Mouse (Mus musculus) frontal cortex, adult (tissue): ENCODE measurements at regions not wholly inside any gene's neighbourhood (a gene's known extent, or its start where the extent isn't known, plus 50 kb on each side); places are given as distances from the start of the nearest gene placed in this dataset.

Experiments
- ATAC-seq: cut with Nextera tagmentation; 2 replicates; pipeline ENCODE4 v1.9.2; 2017; ENCODE audit warnings: mild to moderate bottlenecking, moderate library complexity, mixed read lengths; ENCODE audit not compliant: low TSS enrichment

GRCm38 (mm10) chr8:12073311-12073999 lies 205.2 kb upstream of the A230072I06Rik start:
- peak; percentile 91 for ATAC-seq

DNA sequence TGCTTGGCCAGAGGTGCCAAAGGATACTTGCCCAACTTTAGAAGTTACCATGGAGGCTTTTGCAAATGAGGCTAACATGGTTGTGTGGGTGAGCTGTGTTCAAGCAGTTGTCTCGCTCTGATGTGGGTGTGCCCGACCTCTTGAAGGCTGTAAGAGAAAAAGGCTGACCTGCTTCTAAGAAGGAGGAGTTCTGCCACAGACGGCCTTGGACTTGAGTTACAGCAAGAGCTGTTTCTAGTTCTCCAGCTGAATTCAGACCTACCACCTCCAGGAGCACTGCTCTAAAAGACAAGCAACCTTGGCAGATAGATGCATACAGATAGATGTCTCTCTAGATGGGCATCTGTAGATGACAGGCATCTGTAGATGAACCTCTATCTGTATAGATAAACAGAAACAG lies 202.7 kb upstream of the A230072I06Rik start:
- ATAC-seq: no peak

DNA sequence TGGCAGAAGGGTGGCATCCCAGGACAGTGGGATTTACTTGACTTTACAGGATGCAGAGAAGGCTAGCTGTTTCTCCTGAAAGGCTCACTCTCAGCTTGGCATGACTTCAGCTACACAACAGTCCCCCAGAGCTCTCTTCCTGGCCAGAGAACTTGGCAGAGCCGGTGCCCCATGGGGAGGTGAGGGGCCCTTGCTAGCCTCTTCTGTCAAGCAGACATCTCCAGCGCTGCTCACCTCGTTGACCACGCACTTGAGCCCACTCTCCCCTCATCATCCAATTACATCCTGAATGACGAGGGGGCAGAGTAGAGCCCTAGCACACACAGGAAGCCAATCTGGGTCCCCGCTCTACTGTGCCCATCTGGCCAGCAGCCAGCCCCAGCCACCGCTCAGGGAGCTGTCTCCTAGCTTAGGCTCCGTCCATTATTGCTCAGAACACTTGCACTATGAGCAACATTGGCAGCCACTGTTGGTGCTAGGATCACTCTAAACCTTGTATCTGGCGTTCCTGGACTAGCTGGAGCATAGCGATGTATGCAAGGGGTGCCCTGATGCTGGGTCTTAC lies 201.7 kb upstream of the A230072I06Rik start:
- ATAC-seq: no peak

DNA sequence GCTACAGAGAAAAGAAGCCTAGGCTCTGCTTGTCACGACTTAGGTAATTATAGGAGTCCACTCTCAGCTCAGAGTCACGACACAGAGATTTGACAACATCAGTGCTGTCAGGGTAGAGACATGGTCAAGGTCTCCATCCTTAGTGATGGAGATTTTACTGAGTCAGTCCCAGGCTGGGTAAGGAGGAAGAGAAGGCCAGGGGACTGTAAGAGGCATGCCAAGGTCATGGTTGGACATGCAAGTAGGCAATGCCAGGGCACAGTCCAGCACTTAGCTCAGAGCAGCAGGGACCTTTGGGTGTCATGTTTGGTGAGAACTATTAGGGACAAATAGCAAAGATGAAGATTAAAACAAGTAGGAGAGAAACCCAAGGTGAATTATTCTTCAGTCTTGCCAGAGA lies 200.7 kb upstream of the A230072I06Rik start:
- no peak for ATAC-seq

DNA sequence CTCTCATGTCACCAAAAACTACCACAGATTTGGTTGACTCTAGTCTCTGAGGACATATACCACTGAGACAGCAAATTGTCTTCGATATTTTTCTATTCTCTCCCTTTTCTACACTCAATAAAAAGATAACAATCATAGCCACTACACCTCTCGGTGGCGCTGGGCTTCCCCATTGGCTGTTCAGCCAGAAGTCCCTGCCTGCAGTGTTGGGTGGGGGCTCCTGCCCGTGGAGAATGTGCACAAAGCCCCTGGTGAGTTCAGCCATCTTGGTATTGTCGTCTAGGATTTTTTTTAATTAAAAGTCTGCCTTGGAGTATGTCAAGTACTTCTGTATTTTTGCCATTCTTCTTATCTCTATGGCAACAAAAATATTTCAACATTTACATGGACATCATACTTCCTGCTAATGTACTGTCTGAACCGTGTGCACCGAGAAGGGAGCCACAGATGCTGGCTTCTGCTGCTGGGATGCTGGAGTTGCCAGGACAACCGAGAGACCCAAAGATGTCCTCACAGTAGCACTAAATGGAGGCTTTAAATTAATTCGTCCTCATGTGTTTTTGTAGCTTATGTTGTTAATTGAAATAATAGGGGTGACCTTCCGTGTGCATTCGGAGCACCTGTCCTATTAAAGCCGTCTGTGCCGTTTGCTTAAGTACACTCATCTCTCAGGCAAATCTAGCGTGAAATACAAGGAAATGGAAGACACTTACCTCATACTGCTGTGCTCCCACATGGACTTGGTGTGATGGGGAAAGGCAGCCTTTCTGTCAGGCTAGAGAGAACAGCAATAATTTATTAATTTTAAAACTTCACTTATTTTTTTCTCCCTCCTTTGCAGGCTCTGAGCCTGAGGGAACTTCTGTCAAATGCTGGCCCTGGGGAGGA lies 199.7 kb upstream of the A230072I06Rik start:
- no peak for ATAC-seq

DNA sequence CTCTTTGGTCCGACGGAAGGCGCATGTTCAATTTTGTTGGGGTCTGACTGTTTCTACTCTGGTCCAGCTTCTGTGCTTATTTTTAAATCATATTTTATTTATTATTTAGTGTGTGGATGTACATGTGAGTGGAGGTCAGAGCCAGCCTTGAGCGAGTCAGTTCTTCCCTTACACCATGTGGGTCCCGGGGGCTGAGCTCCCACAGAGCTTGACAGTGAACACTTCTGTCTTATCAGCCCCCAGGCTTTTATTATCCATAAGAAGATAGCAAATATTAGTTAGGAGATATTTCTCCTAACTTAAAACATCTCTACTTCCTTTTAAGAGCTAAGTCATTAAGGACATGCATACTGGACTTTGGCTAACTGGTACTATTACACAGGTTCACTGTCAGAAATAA lies 197.1 kb upstream of the A230072I06Rik start:
- ATAC-seq: no peak

DNA sequence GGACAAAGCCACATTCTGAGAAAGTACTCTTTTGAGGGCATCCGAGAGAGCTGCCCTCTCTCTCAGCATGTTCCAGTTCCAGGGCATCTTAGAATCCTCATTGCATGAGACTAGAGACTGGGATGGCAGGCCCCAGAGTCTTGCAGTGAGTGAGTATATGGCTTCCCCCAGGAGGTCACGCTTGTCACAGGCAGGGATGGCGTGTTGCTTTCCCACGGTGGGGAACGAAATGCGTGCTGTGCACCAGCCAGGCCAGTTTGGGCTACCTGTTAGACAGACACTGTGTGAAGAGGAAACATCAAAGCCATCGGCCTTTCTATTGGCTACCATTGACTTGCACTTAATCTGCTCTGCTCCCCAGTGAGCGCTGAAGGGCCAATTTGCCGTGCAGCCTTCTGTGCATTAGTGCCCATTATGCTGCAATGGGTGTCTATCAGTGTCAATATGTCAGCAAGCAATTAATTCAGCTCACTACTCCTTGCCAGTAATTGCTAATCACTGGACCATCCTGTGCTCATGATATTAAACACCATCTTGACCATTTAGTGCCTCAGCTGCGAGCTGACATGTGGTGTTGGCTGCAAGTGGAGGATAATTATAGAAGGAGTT lies 191.3 kb upstream of the A230072I06Rik start:
- no peak for ATAC-seq

DNA sequence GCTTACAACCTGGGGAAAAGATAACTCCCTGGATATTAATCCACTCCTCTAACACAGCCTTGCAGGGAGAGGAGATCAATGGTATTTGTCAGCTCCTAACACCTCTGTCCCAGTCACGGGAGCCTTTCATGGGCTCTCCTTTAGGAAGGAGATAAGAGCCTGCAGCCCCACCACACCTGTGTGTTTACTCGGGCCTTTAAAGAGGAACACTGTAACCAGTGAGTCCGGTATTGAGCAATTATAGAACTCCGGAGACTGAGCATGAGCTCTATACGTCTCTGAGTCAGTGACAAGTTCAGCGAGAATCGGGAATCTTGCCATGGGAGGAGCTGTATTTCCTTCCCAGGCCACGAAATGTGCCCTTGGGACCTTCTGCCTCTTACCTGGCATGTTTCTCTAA lies 178.5 kb upstream of the A230072I06Rik start:
- no peak for ATAC-seq

DNA sequence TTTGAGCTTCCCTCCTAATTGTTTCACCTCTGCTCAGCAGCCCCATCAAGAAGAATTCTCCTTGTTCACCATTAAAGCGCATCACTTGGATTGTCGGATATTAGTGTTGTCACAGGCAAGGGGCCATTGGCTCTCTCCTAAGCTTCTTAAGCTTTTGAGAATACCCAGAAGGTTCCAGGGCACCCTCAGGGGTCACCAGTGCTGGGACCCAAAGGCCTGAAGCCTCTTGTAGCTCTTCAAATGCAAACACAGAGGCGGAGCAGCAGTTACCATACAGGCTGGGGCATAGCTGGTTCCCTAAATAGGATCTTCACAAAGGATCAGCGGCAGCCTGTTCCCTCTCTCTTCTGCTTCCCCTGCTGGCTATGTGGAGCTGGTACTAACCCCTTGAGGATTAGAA lies 175.3 kb upstream of the A230072I06Rik start:
- ATAC-seq: no peak

GRCm38 (mm10) chr8:12105106-12105901 lies 173.3 kb upstream of the A230072I06Rik start:
- ATAC-seq: no peak

DNA sequence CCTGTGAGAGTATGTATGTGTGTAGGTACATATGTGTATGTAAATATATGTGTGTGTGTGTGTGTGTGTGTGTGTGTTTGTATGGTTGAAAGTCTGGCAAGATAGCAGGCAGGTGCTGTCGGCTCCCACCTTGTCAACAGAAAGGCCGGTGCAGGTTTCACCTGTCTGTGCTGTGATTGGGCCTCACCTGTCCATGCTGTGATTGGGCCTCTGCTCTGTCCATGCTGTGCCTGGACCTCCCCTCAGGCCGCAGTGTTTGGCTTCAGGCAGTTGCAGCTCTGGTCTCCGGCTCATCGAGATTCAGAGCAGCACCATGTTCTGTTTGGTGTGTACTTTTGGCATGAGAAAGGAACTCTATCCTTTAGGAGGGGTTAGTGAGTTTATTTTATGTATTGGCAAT lies 170.0 kb upstream of the A230072I06Rik start:
- no peak for ATAC-seq

- no peak for ATAC-seq
These were observed 167.0 kb upstream of the A230072I06Rik start for GRCm38 (mm10) chr8:12111626-12112025.

GRCm38 (mm10) chr8:12113023-12113422 lies 165.6 kb upstream of the A230072I06Rik start:
- no peak for ATAC-seq

DNA sequence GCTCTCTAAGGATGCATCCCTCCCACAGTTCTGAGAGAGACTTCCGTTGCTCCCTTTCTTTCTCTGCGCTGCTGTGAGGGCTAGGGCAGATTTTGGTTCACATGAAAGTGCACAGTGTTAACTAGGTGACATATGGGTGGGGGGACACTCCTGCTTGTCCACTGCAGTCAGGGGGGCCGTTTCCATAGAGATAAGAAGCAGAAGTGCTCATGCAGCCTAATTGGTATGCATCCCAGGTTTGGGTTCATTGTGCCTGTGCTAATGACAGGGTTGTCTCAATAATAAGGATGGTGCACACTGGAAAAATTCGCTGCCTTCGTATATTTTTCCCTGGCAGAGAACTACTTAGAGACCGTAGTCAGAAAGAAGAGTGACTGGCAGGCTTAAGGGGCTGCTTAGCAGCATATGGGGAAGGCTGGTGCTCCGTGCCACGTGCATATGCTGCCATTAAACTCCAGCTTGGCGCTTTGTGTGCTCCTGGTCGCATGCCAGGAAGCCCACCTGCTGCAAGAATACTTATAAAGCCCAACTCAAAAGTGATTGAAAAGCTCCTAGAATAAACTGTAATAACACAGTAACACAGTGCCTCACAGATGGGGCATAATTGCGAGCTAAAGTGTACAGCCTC lies 152.1 kb upstream of the A230072I06Rik start:
- ATAC-seq: no peak

- no peak for ATAC-seq
These were observed 151.4 kb upstream of the A230072I06Rik start for GRCm38 (mm10) chr8:12127106-12127800.

- peak; percentile 38; the same call in 1 of the 2 replicates for ATAC-seq
These were observed 150.7 kb upstream of the A230072I06Rik start for GRCm38 (mm10) chr8:12127801-12128490.

DNA sequence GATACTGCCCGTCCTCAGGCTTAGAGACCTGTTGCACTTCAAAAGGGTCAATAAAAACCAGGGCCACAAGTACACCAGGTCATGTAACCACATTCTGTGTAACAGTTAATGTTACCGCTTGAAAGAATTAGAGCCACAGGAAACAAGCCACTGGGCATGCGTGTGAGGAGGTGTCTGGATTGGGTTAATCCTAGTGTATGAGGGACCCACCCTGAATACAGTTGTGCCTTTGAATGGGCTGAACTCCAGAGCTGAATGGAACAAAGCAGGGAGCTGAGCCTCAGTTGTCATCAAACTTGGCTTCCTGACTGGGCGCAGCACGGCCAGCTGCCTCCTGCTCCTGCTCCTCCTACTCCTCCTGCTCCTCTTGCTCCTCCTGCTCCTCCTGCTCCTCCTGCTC lies 148.0 kb upstream of the A230072I06Rik start:
- ATAC-seq: no peak

DNA sequence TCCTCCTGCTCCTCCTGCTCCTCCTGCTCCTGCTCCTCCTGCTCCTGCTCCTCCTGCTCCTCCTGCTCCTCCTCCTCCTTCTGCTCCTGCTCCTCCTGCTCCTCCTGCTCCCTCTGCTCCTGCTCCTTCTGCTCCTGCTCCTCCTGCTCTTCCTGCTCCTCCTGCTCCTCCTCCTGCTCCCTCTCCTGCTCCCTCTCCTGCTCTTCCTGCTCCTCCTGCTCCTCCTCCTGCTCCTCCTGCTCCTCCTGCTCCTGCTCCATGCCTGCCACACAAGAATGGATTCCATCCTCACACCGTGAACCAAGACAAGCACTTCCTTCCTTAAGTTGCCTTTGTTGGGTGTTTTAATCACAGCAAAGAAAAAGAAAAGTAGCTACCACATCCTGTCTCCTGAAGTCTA lies 144.4 kb upstream of the A230072I06Rik start:
- no peak for ATAC-seq

DNA sequence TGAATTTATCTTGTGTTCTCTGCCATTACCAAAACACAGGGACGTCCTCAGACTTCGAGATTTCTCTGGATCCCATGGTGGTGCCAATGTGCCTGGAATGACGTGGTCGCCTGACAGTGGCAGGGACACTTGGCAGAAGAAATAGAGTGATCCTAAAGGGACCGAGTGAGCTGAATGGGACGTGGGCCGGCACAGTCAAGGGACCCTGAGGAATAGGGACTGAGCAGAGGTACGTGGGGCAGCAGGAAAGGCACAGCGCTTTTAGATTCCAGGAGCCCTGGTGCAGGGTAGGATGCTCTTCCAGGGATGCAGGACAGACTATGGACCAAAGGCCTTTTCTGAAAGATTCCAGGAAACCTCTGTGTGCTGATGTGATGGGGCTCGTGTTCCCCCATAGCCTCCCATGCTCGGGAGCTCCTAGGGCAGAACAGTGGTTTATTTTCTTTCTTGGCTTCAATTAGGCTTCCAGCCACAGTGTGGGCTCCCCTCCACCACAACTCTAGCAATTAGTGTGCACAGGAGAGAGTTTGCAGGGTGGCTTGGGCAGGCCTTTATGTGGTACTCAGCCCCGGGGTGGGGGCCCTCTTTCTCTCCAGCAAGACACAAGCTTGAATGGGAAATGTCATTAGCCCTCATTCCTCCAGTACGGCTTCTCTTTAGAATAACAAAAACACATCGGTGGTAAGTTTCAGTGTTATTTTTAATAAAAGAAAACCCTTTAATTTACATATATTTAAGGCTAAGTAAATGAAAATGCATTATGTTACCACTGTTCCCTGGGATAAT lies 143.0 kb upstream of the A230072I06Rik start:
- ATAC-seq: peak; percentile 52; the same call in 1 of the 2 replicates
